In genomic region chr1:43467656-43468055, GRCm38 (mm10) we compare ENCODE assay signal across 10 mouse cellular contexts. TPM values are rescaled to one million over a fixed set of nuclear protein-coding genes. Genes with fewer than 3 reads are reported as not detected.
A peak's percentile ranks its signal among the peaks of the same experiment; 100 is the strongest.
DNase-seq lines count a peak whose midpoint lies in the region; ATAC-seq and TF ChIP-seq lines count a peak whose summit lies in the region.
"Had no signal": no experiment of that assay in that cellular context is flagged by ENCODE, and none has a peak within 500 bp of the region (broad histone marks: within the 10 kb centered on the region; RNA-seq: fewer than 3 reads in every experiment).

No protein-coding gene starts in this region.

- H3K4me2 ChIP-seq in lung, postnatal 0 days (replicated peaks; ENCODE audit: low read depth, low read length) = no peak overlapping the region
- H3K4me2 ChIP-seq in forebrain, embryonic 11.5 days (ENCODE audit: low read depth, low read length, severe bottlenecking) = no peak overlapping the region
- H3K4me2 ChIP-seq: embryonic facial prominence, embryonic 12.5 days; neural tube, embryonic 12.5 days had no signal

- H3K9me3 ChIP-seq in lung, postnatal 0 days (ENCODE audit: low read length) = no peaks in the 10 kb centered on the region
- H3K9me3 ChIP-seq in forebrain, embryonic 11.5 days (ENCODE audit: control insufficient read depth, low read length) = no peaks in the 10 kb centered on the region
- H3K9me3 ChIP-seq: embryonic facial prominence, embryonic 12.5 days; neural tube, embryonic 12.5 days had no signal

- no peak overlapping the region for H3K4me3 ChIP-seq in lung, postnatal 0 days (ENCODE audit: low read depth, low read length)
- no peak overlapping the region for H3K4me3 ChIP-seq in forebrain, embryonic 11.5 days (ENCODE audit: low read depth, low read length)
- H3K4me3 ChIP-seq: embryonic facial prominence, embryonic 12.5 days; neural tube, embryonic 12.5 days had no signal

- no peaks in the 10 kb centered on the region for H3K36me3 ChIP-seq in lung, postnatal 0 days (ENCODE audit: insufficient read depth, low read length)
- H3K36me3 ChIP-seq in forebrain, embryonic 11.5 days (ENCODE audit: control insufficient read depth, insufficient read depth, low read length) = no peaks in the 10 kb centered on the region
- H3K36me3 ChIP-seq: embryonic facial prominence, embryonic 12.5 days; neural tube, embryonic 12.5 days had no signal

- no peak overlapping the region for H3K9ac ChIP-seq in lung, postnatal 0 days (replicated peaks; ENCODE audit: low read depth)
- H3K9ac ChIP-seq in forebrain, embryonic 11.5 days (ENCODE audit: low read length) = no peak overlapping the region
- H3K9ac ChIP-seq: embryonic facial prominence, embryonic 12.5 days; neural tube, embryonic 12.5 days had no signal

- peak; percentile 28; the same call in 1 of the 2 replicates for ATAC-seq in lung, postnatal 0 days
- no peak for ATAC-seq in erythroid progenitor cell, adult 5-6 weeks (replicated peaks; ENCODE audit: low FRiP score, poor library complexity, severe bottlenecking)
- no peak for ATAC-seq in forebrain, embryonic 11.5 days (replicated peaks; ENCODE audit: low FRiP score)

- H3K4me1 ChIP-seq in lung, postnatal 0 days (ENCODE audit: insufficient read depth, low read depth, low read length) = peaks cover 28% of the 10 kb centered on the region; the same call in 1 of the 2 replicates
- no peaks in the 10 kb centered on the region for H3K4me1 ChIP-seq in forebrain, embryonic 11.5 days (replicated peaks; ENCODE audit: control insufficient read depth, insufficient read depth, low read length)

- TF ChIP-seq EP300 in lung, postnatal 0 days (IDR thresholded peaks at IDR 0.05) = no peak

- WGBS in lung, postnatal 0 days = 52% methylated on average over 8 of the region's 8 CpGs
- 91% methylated on average over 8 of the region's 8 CpGs for WGBS in forebrain, embryonic 11.5 days

- DNase-seq in gastrocnemius, postnatal 25 days = peak; percentile 44
- no peak for DNase-seq in gastrocnemius, postnatal 10 days
- peak; percentile 37 for DNase-seq in 3T3-L1 (ENCODE audit: low read depth, low spot score)
- peak; percentile 60 for DNase-seq in cerebellum, adult 11 months
- DNase-seq in lung, postnatal 0 days (ENCODE audit: low spot score) = peak; percentile 69
- DNase-seq in B cell, adult 2 months = no peak
- no peak for DNase-seq in forebrain, embryonic 11.5 days (ENCODE audit: low spot score)

- no peaks in the 10 kb centered on the region for H3K27me3 ChIP-seq in lung, postnatal 0 days (replicated peaks; ENCODE audit: insufficient read depth, low read length)
- H3K27me3 ChIP-seq in forebrain, embryonic 11.5 days (ENCODE audit: control insufficient read depth, insufficient read depth, low read length) = no peaks in the 10 kb centered on the region
- H3K27me3 ChIP-seq: embryonic facial prominence, embryonic 12.5 days; neural tube, embryonic 12.5 days had no signal

- H3K27ac ChIP-seq in lung, postnatal 0 days (ENCODE audit: low read length) = no peak overlapping the region
- no peak overlapping the region for H3K27ac ChIP-seq in forebrain, embryonic 11.5 days (ENCODE audit: low read depth, low read length)
- H3K27ac ChIP-seq: embryonic facial prominence, embryonic 12.5 days; neural tube, embryonic 12.5 days had no signal

- TF ChIP-seq CTCF in lung, postnatal 0 days (IDR thresholded peaks at IDR 0.05) = no peak

RNA-seq across cellular contexts. Expression of gene Nck2, which starts 23.3 kb away (rescaled TPM):
- 10 to 100 TPM; 17.3 to 17.9 TPM for total RNA-seq in gastrocnemius, postnatal 25 days (2021)
- 10 to 100 TPM; 30.2 to 38.0 TPM for total RNA-seq in gastrocnemius, postnatal 10 days (2021)
- 34.0 and 37.9 TPM in 2 replicates for polyA plus RNA-seq in lung, postnatal 0 days (2015; fragmentation: Nextera tagmentation; extraction: Ambion mirVana)
- total RNA-seq in erythroid progenitor cell, adult 5-6 weeks (2015; ENCODE audit: low replicate concordance) = 1.8 and 3.4 TPM in 2 replicates
- total RNA-seq in erythroid progenitor cell, adult 5-6 weeks (2017; ENCODE audit: low replicate concordance) = 1.2 and 5.3 TPM in 2 replicates
- 37.8 and 38.6 TPM in 2 replicates for polyA plus RNA-seq in forebrain, embryonic 11.5 days (2014; fragmentation: Nextera tagmentation; extraction: Ambion mirVana)

Comparison
In these comparisons a context has a peak if more than half of its experiments do, and no peak if none do; other contexts are left out.
1. DNase-seq: peak in gastrocnemius, postnatal 25 days (single experiment), 3T3-L1 (single experiment), cerebellum, adult 11 months (single experiment) and lung, postnatal 0 days (single experiment); none in gastrocnemius, postnatal 10 days (single experiment), B cell, adult 2 months (0 of 2) and forebrain, embryonic 11.5 days (single experiment).